Mouse (Mus musculus): ENCODE results near the gene Kdm5c.

DNA sequence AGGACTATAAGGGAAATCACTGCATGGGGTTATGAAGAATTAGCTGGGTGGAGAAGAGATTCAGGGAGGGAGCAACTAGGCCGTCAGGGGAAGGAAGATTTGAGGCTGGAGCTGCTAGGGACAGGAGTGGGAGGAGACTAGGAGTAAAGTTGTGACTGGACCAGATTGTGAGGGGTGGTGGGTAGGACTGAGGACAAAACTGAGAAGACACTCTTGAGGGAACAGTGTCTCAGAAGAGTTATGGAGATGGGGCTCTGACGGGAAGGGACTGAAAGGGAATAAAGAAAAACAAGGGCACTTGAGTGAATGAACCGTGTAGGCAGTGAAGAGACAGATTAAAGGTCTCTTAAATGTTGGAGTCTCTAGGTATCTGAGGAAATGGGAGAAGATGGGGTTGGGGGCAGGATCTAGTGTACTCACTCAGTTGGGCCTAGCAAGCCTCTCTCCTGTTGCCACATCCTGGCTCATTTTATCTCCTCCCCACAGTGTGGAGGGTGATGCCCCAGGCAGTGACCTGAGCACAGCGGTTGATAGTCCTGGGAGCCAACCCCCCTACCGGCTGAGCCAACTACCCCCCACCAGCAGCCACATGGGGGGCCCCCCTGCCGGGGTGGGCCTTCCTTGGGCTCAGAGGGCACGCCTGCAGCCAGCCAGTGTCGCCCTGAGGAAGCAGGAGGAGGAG, 30.3 kb upstream of the Kdm5c start:
- TF ChIP-seq MAFK (IDR thresholded peaks at IDR 0.05; ENCODE audit: insufficient read depth, low read depth, low read length) (no peak), HCFC1 (IDR thresholded peaks at IDR 0.05; ENCODE audit: borderline replicate concordance, insufficient read depth, low read length) (no peak)
